Mouse (Mus musculus) bone marrow, adult 2 months (tissue): ENCODE results near the gene Myo10. TPM values are rescaled to one million over a fixed set of nuclear protein-coding genes. Genes with fewer than 3 reads are reported as not detected.

Source experiments
- H3K27ac ChIP-seq: fragments of 200-500 bp; 2 replicates; pipeline ENCODE4 v1.5.1; 2012; ENCODE audit warnings: low read depth, mild to moderate bottlenecking, control low read depth, inconsistent platforms, low read length; ENCODE audit not compliant: control insufficient read depth, poor library complexity, insufficient read depth
- H3K4me1 ChIP-seq: fragments of 200-500 bp; 2 replicates; pipeline ENCODE4 v1.6.1; 2011; ENCODE audit warnings: low read length; ENCODE audit not compliant: control insufficient read depth, insufficient read depth
- H3K4me3 ChIP-seq: fragments of 200-500 bp; replicated peaks from 2 replicates; pipeline ENCODE3; 2011; ENCODE audit warnings: mild to moderate bottlenecking, low read depth, low read length, control low read depth; ENCODE audit not compliant: control insufficient read depth
- CTCF ChIP-seq: fragments of 200-500 bp; IDR thresholded peaks from 2 replicates; pipeline ENCODE4 v1.5.1; 2011; ENCODE audit warnings: low read length, control low read depth; ENCODE audit not compliant: control insufficient read depth, insufficient read depth
- POLR2A ChIP-seq: fragments of 200-500 bp; IDR thresholded peaks from 2 replicates; pipeline ENCODE4 v1.6.1; 2011; ENCODE audit warnings: low read depth, mild to moderate bottlenecking, control low read depth, low read length, borderline replicate concordance; ENCODE audit not compliant: control insufficient read depth
- WGBS: fragments of 180-500 bp; shearing (Covaris S2); methylation state at CpG from one replicate; pipeline ENCODE4 v1.1.7; 2018; 5-methylcytosine and 5-hydroxymethylcytosine counted together
- polyA plus RNA-seq: library from polyadenylated mRNA; stranded (reverse); fragments of >200 nt; gene quantifications from 2 replicates; pipeline ENCODE4 v1.2.4, GENCODE M21; 2011; ENCODE audit warnings: low replicate concordance; ENCODE audit not compliant: missing spikeins, insufficient read depth, insufficient read length

Myo10 gene
- polyA plus RNA-seq, 1 experiment = 19.1 TPM

- WGBS = 79% methylated on average over 9 of the region's 9 CpGs
- Histone ChIP-seq H3K27ac (no peak overlapping the region), H3K4me1 (no peaks in the 10 kb centered on the region), H3K4me3 (no peak overlapping the region)
- TF ChIP-seq CTCF = no peak
- no peak for TF ChIP-seq POLR2A
Measured at GRCm38 (mm10) chr15:25685186-25685585, 62.9 kb downstream of the Myo10 start.

- Histone ChIP-seq H3K4me3 (no peak overlapping the region), H3K4me1 (no peaks in the 10 kb centered on the region), H3K27ac (no peak overlapping the region)
- TF ChIP-seq POLR2A (no peak), CTCF (no peak)
- WGBS = 76% methylated on average over 9 of the region's 9 CpGs
Measured at GRCm38 (mm10) chr15:25688424-25689283, 66.3 kb downstream of the Myo10 start.

GRCm38 (mm10) chr15:25689477-25689876 lies 67.2 kb downstream of the Myo10 start:
- H3K4me3 ChIP-seq = no peak overlapping the region
- H3K4me1 ChIP-seq = no peaks in the 10 kb centered on the region
- no peak for TF ChIP-seq POLR2A
- no peak for TF ChIP-seq CTCF
- H3K27ac ChIP-seq = no peak overlapping the region
- 81% methylated on average over 8 of the region's 8 CpGs for WGBS

- no peak overlapping the region for H3K27ac ChIP-seq
- H3K4me3 ChIP-seq = no peak overlapping the region
- WGBS = 82% methylated on average over 15 of the region's 15 CpGs
- TF ChIP-seq POLR2A = no peak
- no peak for TF ChIP-seq CTCF
- no peaks in the 10 kb centered on the region for H3K4me1 ChIP-seq
Measured at GRCm38 (mm10) chr15:25690066-25690745, 67.9 kb downstream of the Myo10 start.

- TF ChIP-seq POLR2A (no peak), CTCF (no peak)
- whole genome bisulfite sequencing = 85% methylated on average over 4 of the region's 4 CpGs
- Histone ChIP-seq H3K4me1 (no peaks in the 10 kb centered on the region), H3K4me3 (no peak overlapping the region), H3K27ac (no peak overlapping the region)
Measured at GRCm38 (mm10) chr15:25690746-25691105, 68.4 kb downstream of the Myo10 start.

GRCm38 (mm10) chr15:25692254-25692950 lies 70.1 kb downstream of the Myo10 start:
- no peak overlapping the region for H3K27ac ChIP-seq
- TF ChIP-seq CTCF = no peak
- TF ChIP-seq POLR2A = no peak
- H3K4me3 ChIP-seq = no peak overlapping the region

GRCm38 (mm10) chr15:25693708-25694107 lies 71.4 kb downstream of the Myo10 start:
- WGBS = 80% methylated on average over 11 of the region's 11 CpGs
- TF ChIP-seq POLR2A (no peak), CTCF (no peak)
- Histone ChIP-seq H3K4me3 (no peak overlapping the region), H3K27ac (no peak overlapping the region), H3K4me1 (no peaks in the 10 kb centered on the region)

More at GRCm38 (mm10) chr15:25692254-25692950, 70.1 kb downstream of the Myo10 start:
- H3K4me1 ChIP-seq = no peaks in the 10 kb centered on the region
- 54% methylated on average over 21 of the region's 21 CpGs for WGBS

GRCm38 (mm10) chr15:25694749-25695148 lies 72.4 kb downstream of the Myo10 start:
- no peak for TF ChIP-seq CTCF
- TF ChIP-seq POLR2A = no peak
- no peaks in the 10 kb centered on the region for H3K4me1 ChIP-seq
- no peak overlapping the region for H3K27ac ChIP-seq
- no peak overlapping the region for H3K4me3 ChIP-seq
- WGBS = 91% methylated on average over 4 of the region's 4 CpGs
